Mouse (Mus musculus): ENCODE results near the gene Gm3543.
"Not testable (repeated sequence)": the region's sequence is repeated elsewhere in the genome, so short reads cannot be mapped to it uniquely, and the experiment has no call there.

The Gm3543 gene

GRCm38 (mm10) chr14:41983225-41983624 is at the start of gene Gm3543:
Gm3543 (minus strand) TSS chr14:41983325.
- not testable (repeated sequence) for DNase-seq

GRCm38 (mm10) chr14:41968596-41968995 is 14.5 kb downstream of the Gm3543 start:
- not testable (repeated sequence) for DNase-seq

- DNase-seq, result not testable (repeated sequence)
Measured at GRCm38 (mm10) chr14:41967827-41968226, 15.3 kb downstream of the Gm3543 start, which contains the start of gene Gm6401. Gm6401 (minus strand) TSS chr14:41967927.

- DNase-seq, result not testable (repeated sequence)
Measured at GRCm38 (mm10) chr14:41964095-41964494, 19.0 kb downstream of the Gm3543 start.

- DNase-seq, result not testable (repeated sequence)
Measured at GRCm38 (mm10) chr14:41943695-41944094, 39.4 kb downstream of the Gm3543 start, which contains the start of gene 1700024B05Rik. 1700024B05Rik (plus strand) TSS chr14:41943995.
